Mouse (Mus musculus) forebrain, postnatal 0 days (tissue): Measurements from ENCODE around the gene Adsl. TPM values are rescaled to one million over a fixed set of nuclear protein-coding genes. Genes with fewer than 3 reads are reported as not detected.

ENCODE experiments used
- ATAC-seq: fragments of 200-750 bp; cut with Nextera tagmentation; 2 replicates; pipeline ENCODE4 v1.8.0; 2017; ENCODE audit warnings: mild to moderate bottlenecking, moderate library complexity
- DNase-seq: peaks from one replicate; pipeline ENCODE4 v3.0.0-alpha.2; 2015
- H3K27ac ChIP-seq: fragments of 300-500 bp; sonication (generic); 2 replicates; pipeline ENCODE4 v1.5.1; 2014; ENCODE audit warnings: low read depth, mild to moderate bottlenecking, antibody characterized with exemption, low read length, moderate library complexity, mixed read lengths
- H3K27me3 ChIP-seq: fragments of 300-500 bp; sonication (generic); 2 replicates; pipeline ENCODE4 v1.6.1; 2014; ENCODE audit warnings: mild to moderate bottlenecking, low read length, mixed read lengths; ENCODE audit not compliant: insufficient read depth
- H3K36me3 ChIP-seq: fragments of 300-500 bp; sonication (generic); 2 replicates; pipeline ENCODE4 v1.6.1; 2014; ENCODE audit warnings: mild to moderate bottlenecking, moderate library complexity; ENCODE audit not compliant: insufficient read depth
- H3K4me1 ChIP-seq: fragments of 300-500 bp; sonication (generic); 2 replicates; pipeline ENCODE4 v1.6.1; 2014; ENCODE audit warnings: antibody characterized with exemption; ENCODE audit not compliant: insufficient read depth
- H3K4me2 ChIP-seq: fragments of 300-500 bp; sonication (generic); 2 replicates; pipeline ENCODE4 v1.6.1; 2014; ENCODE audit warnings: low read depth, mild to moderate bottlenecking, moderate library complexity
- H3K4me3 ChIP-seq: fragments of 300-500 bp; sonication (generic); 2 replicates; pipeline ENCODE4 v1.5.1; 2014; ENCODE audit warnings: low read depth, low read length, mixed read lengths
- H3K9ac ChIP-seq: fragments of 300-500 bp; sonication (generic); 2 replicates; pipeline ENCODE4 v1.6.1; 2014; ENCODE audit warnings: mild to moderate bottlenecking
- H3K9me3 ChIP-seq: fragments of 300-500 bp; sonication (generic); 2 replicates; pipeline ENCODE4 v1.6.1; 2016; ENCODE audit warnings: low read length
- CTCF ChIP-seq: sonication (generic); IDR thresholded peaks from 2 replicates; pipeline ENCODE4 v1.5.1; 2016; ENCODE audit warnings: antibody characterized with exemption, control low read depth, low read depth
- WGBS: fragments of 180-500 bp; shearing (Covaris S2); extraction: QIAGEN DNeasy Blood & Tissue Kit; methylation state at CpG from one replicate; pipeline ENCODE4 v1.1.7; 2014; 5-methylcytosine and 5-hydroxymethylcytosine counted together
- polyA plus RNA-seq: library from polyadenylated mRNA; unstranded; fragments of >200 nt; fragmentation: Nextera tagmentation; extraction: Ambion mirVana; gene quantifications from 2 replicates; pipeline ENCODE4 v1.2.1, GENCODE M21; 2015
- total RNA-seq: library from RNA; depleted of rRNA; stranded (reverse); fragments of >200 nt; gene quantifications from 2 replicates; pipeline ENCODE4 v1.2.3, GENCODE M21; 2014

The Adsl gene
- total and polyA plus RNA-seq, 2 experiments from 2014 or later: 77.1 to 80.3 TPM

- Histone ChIP-seq H3K4me3 (no peak overlapping the region), H3K36me3 (peaks cover 49% of the 10 kb centered on the region), H3K27ac (no peak overlapping the region), H3K4me1 (no peaks in the 10 kb centered on the region), H3K4me2 (no peak overlapping the region), H3K9ac (no peak overlapping the region), H3K27me3 (no peaks in the 10 kb centered on the region), H3K9me3 (no peaks in the 10 kb centered on the region)
- no peak for TF ChIP-seq CTCF
- no peak for DNase-seq
- ATAC-seq: no peak
- WGBS: 88% methylated on average over 3 of the region's 3 CpGs
Observed at GRCm38 (mm10) chr15:80912175-80912574, 36.1 kb upstream of the Adsl start.

- Histone ChIP-seq H3K4me1 (no peaks in the 10 kb centered on the region), H3K4me3 (no peak overlapping the region), H3K4me2 (no peak overlapping the region), H3K9ac (no peak overlapping the region), H3K9me3 (no peaks in the 10 kb centered on the region), H3K27ac (no peak overlapping the region), H3K27me3 (no peaks in the 10 kb centered on the region), H3K36me3 (peaks cover 53% of the 10 kb centered on the region)
- ATAC-seq (no peak), DNase-seq (no peak)
- no peak for TF ChIP-seq CTCF
- 89% methylated on average over 1 of the region's 1 CpGs for WGBS
Observed at GRCm38 (mm10) chr15:80913803-80914202, 34.5 kb upstream of the Adsl start.

GRCm38 (mm10) chr15:80915850-80916249 is 32.4 kb upstream of the Adsl start:
- Histone ChIP-seq H3K9me3 (no peaks in the 10 kb centered on the region), H3K4me1 (no peaks in the 10 kb centered on the region), H3K4me3 (no peak overlapping the region), H3K36me3 (peaks cover 69% of the 10 kb centered on the region), H3K4me2 (no peak overlapping the region), H3K27ac (no peak overlapping the region), H3K9ac (no peak overlapping the region), H3K27me3 (no peaks in the 10 kb centered on the region)
- ATAC-seq (no peak), DNase-seq (no peak)
- TF ChIP-seq CTCF: no peak
- WGBS: 66% methylated on average over 2 of the region's 2 CpGs

DNA sequence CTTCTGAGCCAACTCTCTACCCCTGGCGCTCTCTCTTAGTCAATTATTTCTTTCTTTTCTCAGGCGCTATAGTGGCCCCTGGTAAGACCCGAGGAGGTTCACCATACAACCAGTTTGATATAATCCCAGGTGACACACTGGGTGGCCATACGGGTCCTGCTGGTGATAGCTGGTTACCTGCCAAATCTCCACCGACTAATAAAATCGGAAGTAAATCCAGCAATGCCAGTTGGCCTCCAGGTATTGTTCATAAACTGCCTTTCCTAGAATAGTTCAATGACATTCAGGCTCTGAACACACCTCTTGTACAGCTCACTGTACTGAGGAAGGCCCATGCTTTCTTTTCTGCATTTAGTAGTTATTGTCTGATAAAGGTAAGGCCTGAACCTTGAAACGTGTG is 31.7 kb upstream of the Adsl start:
- Histone ChIP-seq H3K4me2 (no peak overlapping the region), H3K4me1 (no peaks in the 10 kb centered on the region), H3K9ac (no peak overlapping the region), H3K36me3 (peaks cover 67% of the 10 kb centered on the region), H3K4me3 (no peak overlapping the region), H3K27ac (no peak overlapping the region), H3K9me3 (no peaks in the 10 kb centered on the region), H3K27me3 (no peaks in the 10 kb centered on the region)
- ATAC-seq (no peak), DNase-seq (no peak)
- 89% methylated on average over 7 of the region's 7 CpGs for WGBS
- TF ChIP-seq CTCF: no peak

- TF ChIP-seq CTCF: no peak
- peaks cover 62% of the 10 kb centered on the region for H3K36me3 ChIP-seq
- no peaks in the 10 kb centered on the region for H3K27me3 ChIP-seq
- ATAC-seq (no peak), DNase-seq (no peak)
- H3K4me2 ChIP-seq: no peak overlapping the region
- WGBS: 97% methylated on average over 3 of the region's 3 CpGs
- H3K9me3 ChIP-seq: no peaks in the 10 kb centered on the region
- no peak overlapping the region for H3K27ac ChIP-seq
- no peak overlapping the region for H3K4me3 ChIP-seq
- no peak overlapping the region for H3K9ac ChIP-seq
- H3K4me1 ChIP-seq: no peaks in the 10 kb centered on the region
Observed at GRCm38 (mm10) chr15:80920346-80920745, 27.9 kb upstream of the Adsl start.

GRCm38 (mm10) chr15:80921781-80922180 is 26.5 kb upstream of the Adsl start:
- 84% methylated on average over 4 of the region's 4 CpGs for WGBS
- no peak for TF ChIP-seq CTCF
- no peak overlapping the region for H3K27ac ChIP-seq
- no peaks in the 10 kb centered on the region for H3K9me3 ChIP-seq
- H3K4me3 ChIP-seq: no peak overlapping the region
- DNase-seq (no peak), ATAC-seq (no peak)
- no peaks in the 10 kb centered on the region for H3K4me1 ChIP-seq
- H3K36me3 ChIP-seq: peaks cover 61% of the 10 kb centered on the region
- H3K27me3 ChIP-seq: no peaks in the 10 kb centered on the region
- no peak overlapping the region for H3K9ac ChIP-seq
- no peak overlapping the region for H3K4me2 ChIP-seq

DNA sequence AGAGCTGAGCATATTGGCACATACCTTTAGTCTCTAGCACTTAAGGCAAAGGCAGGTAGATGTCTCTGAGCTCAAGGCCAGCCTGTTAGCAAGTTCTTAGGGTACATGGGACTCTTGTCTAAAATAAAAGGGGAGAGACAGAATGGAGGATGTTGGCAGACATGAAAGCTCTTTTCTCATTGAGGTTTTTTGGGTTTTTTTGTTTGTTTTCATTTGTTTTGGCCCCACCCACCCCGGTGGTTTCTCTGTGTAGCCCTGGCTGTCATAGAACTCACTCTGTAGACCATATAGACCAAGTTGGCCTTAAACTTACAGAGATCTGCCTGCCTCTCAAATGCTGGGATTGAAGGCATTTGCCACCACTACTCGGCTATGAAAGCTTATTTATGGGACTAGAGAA is 24.1 kb upstream of the Adsl start:
- TF ChIP-seq CTCF: no peak
- H3K36me3 ChIP-seq: peaks cover 63% of the 10 kb centered on the region

More for the DNA sequence above, 24.1 kb upstream of the Adsl start:
- Histone ChIP-seq H3K27ac (no peak overlapping the region), H3K27me3 (no peaks in the 10 kb centered on the region), H3K4me1 (no peaks in the 10 kb centered on the region), H3K9ac (no peak overlapping the region), H3K9me3 (no peaks in the 10 kb centered on the region), H3K4me2 (no peak overlapping the region), H3K4me3 (no peak overlapping the region)
- ATAC-seq (no peak), DNase-seq (no peak)
- whole genome bisulfite sequencing: 93% methylated on average over 2 of the region's 2 CpGs
